Mouse (Mus musculus) C2C12 (cell line): Measurements from ENCODE around the gene Pim1.

Experiments used
- CEBPB ChIP-seq: IDR thresholded peaks from one replicate; pipeline ENCODE4 v1.6.1; 2011; ENCODE audit warnings: low read depth, mild to moderate bottlenecking, control low read depth, moderate library complexity
- CTCF ChIP-seq: IDR thresholded peaks from one replicate; pipeline ENCODE4 v1.5.1; 2011; ENCODE audit not compliant: control insufficient read depth, insufficient read depth, insufficient read length
- FOSL1 ChIP-seq: IDR thresholded peaks from one replicate; pipeline ENCODE4 v1.8.0; 2011; ENCODE audit warnings: mild to moderate bottlenecking, low read length; ENCODE audit not compliant: poor library complexity, insufficient read depth, severe bottlenecking
- MAX ChIP-seq: IDR thresholded peaks from one replicate; pipeline ENCODE4 v1.6.1; 2011; ENCODE audit warnings: mild to moderate bottlenecking, control low read depth
- MYOD1 ChIP-seq: IDR thresholded peaks from one replicate; pipeline ENCODE4 v1.6.1; 2011; ENCODE audit warnings: low read depth; ENCODE audit not compliant: control insufficient read depth, insufficient read length
- MYOG ChIP-seq: IDR thresholded peaks from one replicate; pipeline ENCODE4 v1.6.1; 2011; ENCODE audit not compliant: control insufficient read depth, insufficient read length; ENCODE audit errors: extremely low read depth
- USF1 ChIP-seq: IDR thresholded peaks from one replicate; pipeline ENCODE4 v1.6.1; 2011; ENCODE audit warnings: low read depth, mild to moderate bottlenecking, control low read depth, moderate library complexity

- TF ChIP-seq CTCF, result no peak
- no peak for TF ChIP-seq FOSL1
- no peak for TF ChIP-seq MAX
- TF ChIP-seq CEBPB, result no peak
- no peak for TF ChIP-seq USF1
- TF ChIP-seq MYOD1, result no peak
- TF ChIP-seq MYOG, result no peak
Observed at GRCm38 (mm10) chr17:29533866-29534265, 43.3 kb downstream of the Pim1 start.
